Mouse (Mus musculus): Measurements from ENCODE around the gene Gm10065. TPM values are rescaled to one million over a fixed set of nuclear protein-coding genes. Genes with fewer than 3 reads are reported as not detected.
"Not testable (repeated sequence)": the region's sequence is repeated elsewhere in the genome, so short reads cannot be mapped to it uniquely, and the experiment has no call there.

Gene Gm10065
- polyA plus RNA-seq, 1 experiment from 2014 or later, result not detected

- H3K9ac ChIP-seq; H3K4me1 ChIP-seq; H3K27ac ChIP-seq; H3K9me3 ChIP-seq (replicated peaks); H3K4me3 ChIP-seq (replicated peaks); H3K4me2 ChIP-seq; ATAC-seq (replicated peaks; ENCODE audit: low FRiP score); H3K36me3 ChIP-seq: not testable (repeated sequence)
- WGBS, result 52% methylated on average over 9 of the region's 9 CpGs
- peaks cover 15% of the 10 kb centered on the region; the same call in 1 of the 2 replicates for H3K27me3 ChIP-seq
Observed at GRCm38 (mm10) chr13:21462516-21462915, 16.7 kb downstream of the Gm10065 start.

GRCm38 (mm10) chr13:21456347-21456746 is 22.9 kb downstream of the Gm10065 start:
- Histone ChIP-seq H3K9ac (no peak overlapping the region), H3K4me3 (replicated peaks) (no peak overlapping the region), H3K4me1 (peaks cover 17% of the 10 kb centered on the region), H3K36me3 (peaks cover 3% of the 10 kb centered on the region; the same call in 1 of the 2 replicates), H3K9me3 (replicated peaks) (no peaks in the 10 kb centered on the region), H3K4me2 (no peak overlapping the region), H3K27me3 (peaks cover 11% of the 10 kb centered on the region; the same call in 1 of the 2 replicates), H3K27ac (no peak overlapping the region)
- ATAC-seq (replicated peaks; ENCODE audit: low FRiP score), result peak; percentile 77
- 12% methylated on average over 4 of the region's 4 CpGs for WGBS

- H3K4me1 ChIP-seq, result peaks cover 19% of the 10 kb centered on the region
- peaks cover 13% of the 10 kb centered on the region; the same call in 1 of the 2 replicates for H3K36me3 ChIP-seq
- 69% methylated on average over 3 of the region's 3 CpGs for WGBS
- no peak for ATAC-seq (replicated peaks; ENCODE audit: low FRiP score)
- H3K4me2 ChIP-seq, result peak overlapping the region; percentile 65
- no peak overlapping the region for H3K9ac ChIP-seq
- H3K27me3 ChIP-seq, result peaks cover 4% of the 10 kb centered on the region; the same call in 1 of the 2 replicates
- H3K9me3 ChIP-seq (replicated peaks), result no peaks in the 10 kb centered on the region
- peak overlapping the region; percentile 87; the same call in 1 of the 2 replicates for H3K27ac ChIP-seq
- peak overlapping the region; percentile 84; the same call in 1 of the 2 replicates for H3K4me3 ChIP-seq (replicated peaks)
Observed at GRCm38 (mm10) chr13:21454133-21454532, 25.1 kb downstream of the Gm10065 start.

GRCm38 (mm10) chr13:21453449-21453848 is 25.8 kb downstream of the Gm10065 start, which contains the start of gene Zscan26:
Gene Zscan26 (minus strand): TSS chr13:21453730.
- peak within 1 kb of the TSS; percentile 65 for H3K4me2 ChIP-seq
- H3K9ac ChIP-seq, result peak within 1 kb of the TSS; percentile 79
- peak; percentile 94 for ATAC-seq (replicated peaks; ENCODE audit: low FRiP score)
- under 1% methylated on average over 23 of the region's 23 CpGs for WGBS
- H3K27ac ChIP-seq, result peak within 1 kb of the TSS; percentile 87
- peaks cover 4% of the 10 kb centered on the region; the same call in 1 of the 2 replicates for H3K27me3 ChIP-seq
- peaks cover 20% of the 10 kb centered on the region for H3K36me3 ChIP-seq
- no peaks in the 10 kb centered on the region for H3K9me3 ChIP-seq (replicated peaks)
- peaks cover 19% of the 10 kb centered on the region for H3K4me1 ChIP-seq
- H3K4me3 ChIP-seq (replicated peaks), result peak within 1 kb of the TSS; percentile 84

- H3K27me3 ChIP-seq, result peaks cover 4% of the 10 kb centered on the region; the same call in 1 of the 2 replicates
- 2% methylated on average over 13 of the region's 13 CpGs for WGBS
Observed at GRCm38 (mm10) chr13:21453042-21453441, 26.2 kb downstream of the Gm10065 start.

GRCm38 (mm10) chr13:21447856-21448614 is 31.2 kb downstream of the Gm10065 start:
- no peak overlapping the region for H3K4me2 ChIP-seq
- H3K4me3 ChIP-seq (replicated peaks), result no peak overlapping the region
- H3K9me3 ChIP-seq (replicated peaks), result no peaks in the 10 kb centered on the region
- no peak overlapping the region for H3K27ac ChIP-seq
- peaks cover 12% of the 10 kb centered on the region for H3K4me1 ChIP-seq
- no peak overlapping the region for H3K9ac ChIP-seq
- WGBS, result 87% methylated on average over 16 of the region's 16 CpGs
- H3K27me3 ChIP-seq, result no peaks in the 10 kb centered on the region
- peaks cover 73% of the 10 kb centered on the region for H3K36me3 ChIP-seq
- ATAC-seq (replicated peaks; ENCODE audit: low FRiP score), result no peak

More at GRCm38 (mm10) chr13:21453042-21453441, 26.2 kb downstream of the Gm10065 start:
- H3K4me1 ChIP-seq, result peaks cover 19% of the 10 kb centered on the region
- H3K4me3 ChIP-seq (replicated peaks), result peak overlapping the region; percentile 84
- H3K9me3 ChIP-seq (replicated peaks), result no peaks in the 10 kb centered on the region
- peak overlapping the region; percentile 79 for H3K9ac ChIP-seq
- H3K36me3 ChIP-seq, result peaks cover 24% of the 10 kb centered on the region
- peak overlapping the region; percentile 87 for H3K27ac ChIP-seq
- peak overlapping the region; percentile 65 for H3K4me2 ChIP-seq
- ATAC-seq (replicated peaks; ENCODE audit: low FRiP score), result no peak

- WGBS, result 90% methylated on average over 9 of the region's 9 CpGs
- Histone ChIP-seq H3K4me1 (0 out of 2 replicates have a peak, but pooled peaks cover 2% of the 10 kb centered on the region), H3K36me3 (peaks cover 79% of the 10 kb centered on the region), H3K27me3 (no peaks in the 10 kb centered on the region), H3K4me2 (no peak overlapping the region), H3K4me3 (replicated peaks) (no peak overlapping the region), H3K9ac (no peak overlapping the region), H3K9me3 (replicated peaks) (no peaks in the 10 kb centered on the region), H3K27ac (no peak overlapping the region)
- ATAC-seq (replicated peaks; ENCODE audit: low FRiP score), result no peak
Observed at GRCm38 (mm10) chr13:21446796-21447195, 32.4 kb downstream of the Gm10065 start.

GRCm38 (mm10) chr13:21441207-21441572 is 38.1 kb downstream of the Gm10065 start:
- peak overlapping the region; percentile 88 for H3K27ac ChIP-seq
- no peaks in the 10 kb centered on the region for H3K9me3 ChIP-seq (replicated peaks)
- H3K4me1 ChIP-seq, result peaks cover 11% of the 10 kb centered on the region; the same call in 1 of the 2 replicates
- H3K9ac ChIP-seq, result peak overlapping the region; percentile 64; the same call in 1 of the 2 replicates
- 16% methylated on average over 10 of the region's 10 CpGs for WGBS
- no peak for ATAC-seq (replicated peaks; ENCODE audit: low FRiP score)
- peaks cover 37% of the 10 kb centered on the region for H3K36me3 ChIP-seq
- H3K4me3 ChIP-seq (replicated peaks), result peak overlapping the region; percentile 57
- peak overlapping the region; percentile 83 for H3K4me2 ChIP-seq
- no peaks in the 10 kb centered on the region for H3K27me3 ChIP-seq

- under 1% methylated on average over 32 of the region's 32 CpGs for WGBS
- Histone ChIP-seq H3K27ac (peak within 1 kb of the TSS; percentile 88), H3K36me3 (peaks cover 32% of the 10 kb centered on the region), H3K9me3 (replicated peaks) (no peaks in the 10 kb centered on the region), H3K4me3 (replicated peaks) (peak within 1 kb of the TSS; percentile 57), H3K9ac (peak within 1 kb of the TSS; percentile 64), H3K27me3 (no peaks in the 10 kb centered on the region), H3K4me1 (peaks cover 11% of the 10 kb centered on the region; the same call in 1 of the 2 replicates), H3K4me2 (peak within 1 kb of the TSS; percentile 83)
- ATAC-seq (replicated peaks; ENCODE audit: low FRiP score), result peak; percentile 92
Observed at GRCm38 (mm10) chr13:21440503-21441206, 38.6 kb downstream of the Gm10065 start, which contains the start of gene Pgbd1. Gene Pgbd1 (minus strand): TSS chr13:21441058.

- H3K4me2 ChIP-seq, result no peak overlapping the region
- no peak for ATAC-seq (replicated peaks; ENCODE audit: low FRiP score)
- H3K9ac ChIP-seq, result no peak overlapping the region
- no peaks in the 10 kb centered on the region for H3K9me3 ChIP-seq (replicated peaks)
- no peak overlapping the region for H3K27ac ChIP-seq
- no peak overlapping the region for H3K4me3 ChIP-seq (replicated peaks)
- H3K36me3 ChIP-seq, result no peaks in the 10 kb centered on the region
- H3K27me3 ChIP-seq, result no peaks in the 10 kb centered on the region
- WGBS, result 85% methylated on average over 4 of the region's 4 CpGs
- H3K4me1 ChIP-seq, result peaks cover 8% of the 10 kb centered on the region; the same call in 1 of the 2 replicates
Observed at GRCm38 (mm10) chr13:21435476-21435875, 43.8 kb downstream of the Gm10065 start.

All from kidney, embryonic 15.5 days (tissue).